Mouse (Mus musculus): ENCODE measurements around the gene Pramef25. TPM values are rescaled to one million over a fixed set of nuclear protein-coding genes. Genes with fewer than 3 reads are reported as not detected.
"Not testable (repeated sequence)": the region's sequence is repeated elsewhere in the genome, so short reads cannot be mapped to it uniquely, and the experiment has no call there.

Pramef25 gene
- not detected in 2 replicates for polyA plus RNA-seq (2015; fragmentation: Nextera tagmentation; extraction: Ambion mirVana)

DNA sequence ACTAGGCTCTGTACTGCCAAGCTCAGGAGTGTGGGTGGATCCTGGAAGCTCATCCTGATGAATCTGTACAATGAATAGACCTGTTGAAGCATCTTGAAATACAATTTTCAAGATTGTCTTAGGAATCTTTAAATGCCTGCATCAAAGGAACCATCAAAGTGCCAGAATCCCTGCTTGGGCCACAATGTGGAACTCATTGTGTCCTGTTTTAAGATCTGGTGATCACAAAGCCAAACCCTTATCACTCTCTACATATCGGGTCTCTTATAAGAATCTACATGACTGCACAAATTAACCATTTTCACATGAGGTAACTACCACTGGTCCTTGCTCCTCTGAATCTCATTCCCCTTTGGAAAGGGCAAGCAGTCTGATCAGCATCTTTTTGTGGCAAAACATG is at the start of gene Pramef25:
Gene Pramef25, minus strand, starts transcription at position 101 of the 400 bp plus-strand sequence.
- H3K27ac ChIP-seq (ENCODE audit: low read depth, low read length); H3K9me3 ChIP-seq (ENCODE audit: control insufficient read depth); H3K4me1 ChIP-seq (replicated peaks; ENCODE audit: control insufficient read depth, insufficient read depth, low read length); ATAC-seq; H3K4me2 ChIP-seq (replicated peaks; ENCODE audit: low read depth); H3K9ac ChIP-seq (ENCODE audit: low read depth, low read length); H3K27me3 ChIP-seq (replicated peaks; ENCODE audit: control insufficient read depth, insufficient read depth, low read length); H3K36me3 ChIP-seq (ENCODE audit: control insufficient read depth, insufficient read depth); H3K4me3 ChIP-seq (ENCODE audit: low read depth, low read length): not testable (repeated sequence)
- WGBS: 84% methylated on average over 1 of the region's 1 CpGs

- H3K4me1 ChIP-seq (replicated peaks; ENCODE audit: control insufficient read depth, insufficient read depth, low read length); H3K4me2 ChIP-seq (replicated peaks; ENCODE audit: low read depth); H3K27me3 ChIP-seq (replicated peaks; ENCODE audit: control insufficient read depth, insufficient read depth, low read length); H3K27ac ChIP-seq (ENCODE audit: low read depth, low read length); ATAC-seq; H3K4me3 ChIP-seq (ENCODE audit: low read depth, low read length); H3K36me3 ChIP-seq (ENCODE audit: control insufficient read depth, insufficient read depth); H3K9me3 ChIP-seq (ENCODE audit: control insufficient read depth); H3K9ac ChIP-seq (ENCODE audit: low read depth, low read length): not testable (repeated sequence)
- WGBS: 47% methylated on average over 3 of the region's 3 CpGs
These were observed 43.5 kb upstream of the Pramef25 start, which contains the start of gene Pramef17 for GRCm38 (mm10) chr4:143994269-143994668. TSS of gene Pramef17 (minus strand) at chr4:143994369.

DNA sequence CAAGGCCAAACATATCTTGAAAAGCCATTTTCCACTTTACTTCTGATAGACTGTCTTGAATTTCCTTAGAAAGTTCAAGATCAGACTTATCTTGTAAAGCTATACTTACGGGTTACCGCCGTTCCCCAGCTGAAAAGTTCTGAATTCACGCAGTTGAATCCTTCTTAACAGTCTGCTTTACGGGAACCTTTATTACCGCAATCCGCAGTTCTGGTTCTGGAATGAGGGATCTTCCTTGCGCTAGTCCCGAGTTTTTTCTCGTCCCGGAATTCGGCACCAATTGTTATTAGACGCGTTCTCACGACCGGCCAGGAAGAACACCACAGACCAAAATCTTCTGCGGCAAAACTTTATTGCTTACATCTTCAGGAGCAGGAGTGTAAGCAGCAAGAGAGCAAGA is 37.3 kb upstream of the Pramef25 start:
- H3K27ac ChIP-seq (ENCODE audit: low read depth, low read length); H3K9ac ChIP-seq (ENCODE audit: low read depth, low read length); H3K27me3 ChIP-seq (replicated peaks; ENCODE audit: control insufficient read depth, insufficient read depth, low read length); H3K4me2 ChIP-seq (replicated peaks; ENCODE audit: low read depth); H3K4me3 ChIP-seq (ENCODE audit: low read depth, low read length); H3K9me3 ChIP-seq (ENCODE audit: control insufficient read depth); H3K36me3 ChIP-seq (ENCODE audit: control insufficient read depth, insufficient read depth); H3K4me1 ChIP-seq (replicated peaks; ENCODE audit: control insufficient read depth, insufficient read depth, low read length); ATAC-seq: not testable (repeated sequence)
- 97% methylated on average over 14 of the region's 17 CpGs for WGBS

DNA sequence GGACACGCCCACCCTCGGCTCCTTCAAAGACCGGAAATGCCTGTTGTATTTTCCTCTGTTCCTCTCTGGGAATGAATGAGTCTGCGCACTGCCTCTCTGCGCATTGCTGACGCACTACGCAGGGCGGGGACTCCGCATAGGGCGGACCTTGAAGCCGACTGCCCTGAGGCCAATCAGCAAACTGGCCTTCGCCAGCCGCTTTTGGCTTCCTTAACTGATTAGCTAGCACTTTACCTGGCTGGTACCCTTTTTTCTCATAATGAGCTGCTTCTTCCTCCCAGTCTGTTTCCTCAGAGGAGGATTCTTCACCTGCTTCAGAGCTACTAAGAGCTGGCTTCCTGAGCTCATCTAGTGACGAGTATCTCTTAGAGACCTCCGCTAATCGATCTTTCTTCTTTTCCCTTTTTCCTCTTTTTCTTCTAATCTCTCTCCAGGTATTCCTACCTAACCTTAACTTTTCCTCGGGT is 36.7 kb upstream of the Pramef25 start:
- ATAC-seq: not testable (repeated sequence)
- WGBS: 89% methylated on average over 9 of the region's 17 CpGs

DNA sequence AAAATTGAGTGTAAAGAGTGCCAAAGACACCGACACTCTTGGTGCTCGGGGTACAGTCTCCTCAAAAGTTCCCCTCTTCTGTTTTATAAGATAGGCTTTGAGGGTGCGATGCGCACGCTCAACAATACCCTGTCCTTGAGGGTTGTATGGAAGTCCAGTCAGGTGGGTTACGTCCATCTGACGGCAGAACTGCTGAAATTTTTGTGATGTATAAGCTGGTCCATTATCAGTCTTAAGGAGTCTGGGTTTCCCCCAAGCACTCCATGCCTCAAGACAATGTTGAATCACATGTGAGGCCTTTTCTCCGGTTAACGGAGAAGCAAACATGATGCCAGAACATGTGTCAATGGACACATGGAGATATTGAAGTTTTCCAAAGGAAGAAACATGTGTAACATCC is 34.9 kb upstream of the Pramef25 start:
- not testable (repeated sequence) for H3K27ac ChIP-seq (ENCODE audit: low read depth, low read length); H3K4me1 ChIP-seq (replicated peaks; ENCODE audit: control insufficient read depth, insufficient read depth, low read length); H3K36me3 ChIP-seq (ENCODE audit: control insufficient read depth, insufficient read depth); H3K9ac ChIP-seq (ENCODE audit: low read depth, low read length); H3K27me3 ChIP-seq (replicated peaks; ENCODE audit: control insufficient read depth, insufficient read depth, low read length); H3K9me3 ChIP-seq (ENCODE audit: control insufficient read depth); H3K4me3 ChIP-seq (ENCODE audit: low read depth, low read length); ATAC-seq; H3K4me2 ChIP-seq (replicated peaks; ENCODE audit: low read depth)
- WGBS: 100% methylated on average over 2 of the region's 9 CpGs

More for the DNA sequence above, 36.7 kb upstream of the Pramef25 start:
- H3K27me3 ChIP-seq (replicated peaks; ENCODE audit: control insufficient read depth, insufficient read depth, low read length); H3K27ac ChIP-seq (ENCODE audit: low read depth, low read length); H3K9ac ChIP-seq (ENCODE audit: low read depth, low read length); H3K4me3 ChIP-seq (ENCODE audit: low read depth, low read length); H3K4me2 ChIP-seq (replicated peaks; ENCODE audit: low read depth); H3K9me3 ChIP-seq (ENCODE audit: control insufficient read depth); H3K36me3 ChIP-seq (ENCODE audit: control insufficient read depth, insufficient read depth); H3K4me1 ChIP-seq (replicated peaks; ENCODE audit: control insufficient read depth, insufficient read depth, low read length): not testable (repeated sequence)

DNA sequence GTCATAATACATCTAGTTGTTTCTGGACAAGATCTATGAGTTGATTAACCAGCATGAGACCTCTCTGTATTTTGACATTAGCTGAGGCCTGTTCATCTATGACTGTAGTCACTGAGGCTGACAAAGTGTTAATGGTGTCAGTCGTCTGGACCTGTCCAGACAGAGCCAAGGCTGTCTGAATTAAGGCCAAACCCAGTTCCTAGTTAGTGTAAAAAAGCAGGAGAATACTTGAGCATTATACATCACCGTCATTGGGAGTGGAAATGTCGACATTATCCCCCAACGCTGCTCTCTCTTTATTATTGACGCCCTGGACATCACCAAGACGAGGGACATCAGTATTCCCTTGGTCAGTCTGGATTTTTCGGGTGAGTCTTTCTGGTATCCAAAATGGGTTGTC is 34.3 kb upstream of the Pramef25 start:
- not testable (repeated sequence) for H3K9me3 ChIP-seq (ENCODE audit: control insufficient read depth); H3K27me3 ChIP-seq (replicated peaks; ENCODE audit: control insufficient read depth, insufficient read depth, low read length); H3K4me2 ChIP-seq (replicated peaks; ENCODE audit: low read depth); H3K27ac ChIP-seq (ENCODE audit: low read depth, low read length); ATAC-seq; H3K4me3 ChIP-seq (ENCODE audit: low read depth, low read length); H3K9ac ChIP-seq (ENCODE audit: low read depth, low read length); H3K36me3 ChIP-seq (ENCODE audit: control insufficient read depth, insufficient read depth); H3K4me1 ChIP-seq (replicated peaks; ENCODE audit: control insufficient read depth, insufficient read depth, low read length)
- no CpG with 5 or more reads among the region's 7 CpGs for WGBS

GRCm38 (mm10) chr4:143983446-143983845 is 32.6 kb upstream of the Pramef25 start:
- H3K36me3 ChIP-seq (ENCODE audit: control insufficient read depth, insufficient read depth); H3K4me3 ChIP-seq (ENCODE audit: low read depth, low read length); H3K4me2 ChIP-seq (replicated peaks; ENCODE audit: low read depth); H3K9ac ChIP-seq (ENCODE audit: low read depth, low read length); H3K27ac ChIP-seq (ENCODE audit: low read depth, low read length); ATAC-seq; H3K27me3 ChIP-seq (replicated peaks; ENCODE audit: control insufficient read depth, insufficient read depth, low read length); H3K9me3 ChIP-seq (ENCODE audit: control insufficient read depth); H3K4me1 ChIP-seq (replicated peaks; ENCODE audit: control insufficient read depth, insufficient read depth, low read length): not testable (repeated sequence)
- WGBS: 60% methylated on average over 1 of the region's 1 CpGs

GRCm38 (mm10) chr4:143966850-143967249 is 16.0 kb upstream of the Pramef25 start, which contains the start of gene Gm13101:
TSS of gene Gm13101 (minus strand) at chr4:143966950.
- not testable (repeated sequence) for H3K36me3 ChIP-seq (ENCODE audit: control insufficient read depth, insufficient read depth); H3K4me3 ChIP-seq (ENCODE audit: low read depth, low read length); H3K4me2 ChIP-seq (replicated peaks; ENCODE audit: low read depth); H3K9me3 ChIP-seq (ENCODE audit: control insufficient read depth); H3K9ac ChIP-seq (ENCODE audit: low read depth, low read length); H3K27me3 ChIP-seq (replicated peaks; ENCODE audit: control insufficient read depth, insufficient read depth, low read length); ATAC-seq; H3K27ac ChIP-seq (ENCODE audit: low read depth, low read length); H3K4me1 ChIP-seq (replicated peaks; ENCODE audit: control insufficient read depth, insufficient read depth, low read length)
- WGBS: 45% methylated on average over 2 of the region's 2 CpGs

GRCm38 (mm10) chr4:143900280-143900679 is 50.5 kb downstream of the Pramef25 start, which contains the start of gene Pramef6:
TSS of gene Pramef6 (minus strand) at chr4:143900380.
- not testable (repeated sequence) for H3K4me1 ChIP-seq (replicated peaks; ENCODE audit: control insufficient read depth, insufficient read depth, low read length); ATAC-seq; H3K27ac ChIP-seq (ENCODE audit: low read depth, low read length); H3K9me3 ChIP-seq (ENCODE audit: control insufficient read depth); H3K36me3 ChIP-seq (ENCODE audit: control insufficient read depth, insufficient read depth); H3K4me2 ChIP-seq (replicated peaks; ENCODE audit: low read depth); H3K27me3 ChIP-seq (replicated peaks; ENCODE audit: control insufficient read depth, insufficient read depth, low read length); H3K4me3 ChIP-seq (ENCODE audit: low read depth, low read length); H3K9ac ChIP-seq (ENCODE audit: low read depth, low read length)
- 83% methylated on average over 1 of the region's 1 CpGs for WGBS

Data from intestine, postnatal 0 days (tissue).